Mouse (Mus musculus) yolk sac, embryonic 10.5 days (tissue): ENCODE measurements around the gene Tob1.

Source experiments
- DNase-seq: peaks from one replicate; pipeline ENCODE4 v3.0.0-alpha.2; 2017; ENCODE audit warnings: low spot score

Tob1 gene

DNA sequence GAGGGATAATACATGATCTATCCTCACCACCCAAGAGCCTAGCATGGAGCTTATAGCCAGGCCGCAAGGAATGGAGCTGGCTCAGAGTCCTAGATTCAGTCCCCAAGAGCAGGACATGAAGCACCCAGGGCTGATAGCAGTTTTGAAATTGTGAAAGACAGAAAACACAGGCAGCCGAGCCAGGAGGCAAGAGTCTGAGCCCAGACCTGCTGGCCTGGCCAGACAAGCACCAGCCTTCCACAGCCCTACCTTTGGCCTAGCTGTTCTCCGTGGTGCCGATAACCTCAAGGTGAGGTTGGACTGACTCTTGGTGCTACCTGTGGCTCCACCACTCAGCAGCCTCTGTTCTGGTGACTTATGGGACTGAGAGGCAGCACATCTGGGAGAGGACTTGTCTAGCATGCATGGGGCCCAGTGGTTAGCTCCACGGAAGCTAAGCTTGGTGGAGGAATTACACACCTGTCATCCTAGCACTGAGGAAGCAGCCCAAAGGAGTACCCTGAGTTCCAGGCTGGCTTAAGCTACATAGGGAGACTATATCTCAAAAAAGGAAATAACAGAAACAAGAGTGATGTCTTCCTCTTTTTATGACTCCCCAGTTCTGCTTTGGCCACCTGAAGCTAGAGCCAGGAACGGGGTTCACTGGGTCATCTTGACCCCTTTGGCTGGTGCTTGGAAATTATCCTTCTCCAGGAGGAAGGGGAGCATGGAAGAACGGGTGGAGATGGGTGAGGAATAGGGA lies 12.7 kb upstream of the Tob1 start:
- no peak for DNase-seq

GRCm38 (mm10) chr11:94199771-94200170 lies 11.5 kb upstream of the Tob1 start:
- DNase-seq, result no peak

- no peak for DNase-seq
Measured at GRCm38 (mm10) chr11:94200422-94200821, 10.8 kb upstream of the Tob1 start.

DNA sequence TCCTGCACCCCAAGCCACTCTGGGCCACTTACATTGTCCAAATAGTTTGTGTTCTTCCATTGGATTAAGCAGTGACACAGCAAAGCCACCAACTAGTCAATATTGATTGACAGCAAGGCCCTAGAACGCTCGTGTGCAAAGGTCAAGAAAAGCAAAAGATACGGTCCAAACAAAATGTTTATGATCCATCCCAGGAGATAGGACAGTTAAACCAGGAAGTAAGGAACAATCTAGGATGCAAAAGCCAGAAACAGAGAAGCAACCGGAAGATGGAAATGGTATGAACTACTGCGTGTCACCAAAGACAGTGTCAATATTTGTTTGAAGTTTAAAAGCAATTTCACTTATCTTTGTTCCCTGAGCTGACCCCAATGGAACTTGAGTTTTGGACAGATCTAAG lies 9.1 kb upstream of the Tob1 start:
- no peak for DNase-seq

DNA sequence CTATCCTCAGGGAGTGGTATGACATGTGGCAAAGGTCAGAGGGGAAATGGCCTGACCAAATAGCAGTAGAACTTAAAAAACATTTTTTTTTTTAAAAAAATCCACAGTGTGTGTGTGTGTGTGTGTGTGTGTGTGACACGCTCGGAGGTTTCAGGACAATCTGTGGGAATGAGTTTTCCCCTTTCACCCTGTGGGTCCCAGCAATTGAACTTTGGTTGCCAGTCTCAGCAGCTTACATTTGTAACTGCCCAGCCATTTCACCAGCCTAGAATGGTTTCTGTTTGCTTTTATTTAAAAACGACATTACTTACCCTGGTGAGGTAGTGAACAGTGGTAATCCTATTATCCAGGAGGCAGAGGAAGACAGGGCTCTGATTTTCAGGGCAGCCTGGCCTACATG lies 8.2 kb upstream of the Tob1 start:
- DNase-seq, result no peak

GRCm38 (mm10) chr11:94206398-94207114 lies 4.7 kb upstream of the Tob1 start:
- no peak for DNase-seq

GRCm38 (mm10) chr11:94208811-94209675 lies 2.2 kb upstream of the Tob1 start:
- DNase-seq, result no peak

GRCm38 (mm10) chr11:94209695-94210131 lies 1.5 kb upstream of the Tob1 start:
- no peak for DNase-seq

DNA sequence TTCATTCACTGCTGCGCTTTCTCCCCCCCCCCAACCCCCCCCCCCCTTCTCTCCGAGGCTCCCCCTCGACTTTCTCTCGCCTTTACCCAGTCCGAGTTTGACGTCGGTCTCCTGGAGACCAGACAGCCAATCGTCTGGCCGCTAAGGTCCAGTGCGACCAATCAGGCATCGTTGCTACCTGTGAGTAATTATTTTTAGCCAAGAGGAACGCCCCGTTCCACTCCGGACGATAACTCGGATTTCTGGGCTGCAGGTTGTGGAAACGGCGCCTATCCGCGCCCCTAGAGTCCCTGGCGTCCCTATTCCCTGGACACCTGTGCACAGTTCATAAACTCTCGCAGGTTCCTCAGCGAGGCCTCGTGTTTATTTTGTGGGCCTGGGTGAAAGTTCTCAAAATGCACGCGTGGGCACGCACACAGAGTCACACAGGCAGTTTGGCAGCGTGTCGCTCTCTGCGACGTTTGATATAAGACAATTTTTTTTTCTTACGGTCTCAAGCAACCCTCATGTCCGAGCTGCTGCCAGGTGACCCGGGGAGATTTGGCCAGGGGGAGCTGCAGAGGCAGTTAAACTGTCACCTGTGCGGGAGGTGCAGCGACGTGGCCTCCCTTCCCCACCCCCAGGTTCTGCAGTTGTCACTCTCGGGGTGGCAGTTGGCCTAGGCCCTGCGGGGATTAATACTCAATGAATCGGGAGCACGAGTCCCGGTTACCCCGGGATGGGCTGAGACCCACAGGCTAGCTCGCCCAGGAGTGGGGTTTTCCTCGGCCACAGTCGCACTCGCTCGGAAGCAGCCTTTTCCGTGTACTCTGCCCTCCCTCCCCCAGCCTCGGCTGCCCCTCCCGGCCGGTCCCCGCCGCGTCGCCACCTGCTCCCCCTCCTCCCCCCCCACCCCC lies 815 bp upstream of the Tob1 start:
- DNase-seq, result peak; percentile 93

- DNase-seq, result peak; percentile 84
Measured at GRCm38 (mm10) chr11:94211651-94212488, 616 bp downstream of the Tob1 start.

DNA sequence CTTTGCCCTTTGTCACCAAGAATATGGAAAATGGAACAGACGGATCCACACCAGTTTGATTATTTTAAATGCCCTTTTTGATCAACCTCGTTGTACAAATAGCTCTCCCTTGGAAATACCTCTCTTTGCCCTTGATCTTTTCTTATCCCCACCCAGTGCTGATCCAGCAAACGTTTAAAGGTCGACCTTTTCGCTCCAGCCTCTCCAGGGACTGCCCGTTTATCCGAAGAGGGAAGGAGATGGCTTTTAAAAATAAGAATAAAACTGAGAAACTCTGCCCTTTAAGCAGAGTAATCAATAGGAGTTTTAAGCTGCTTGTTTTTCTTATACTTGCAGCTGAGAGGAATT lies 1.2 kb downstream of the Tob1 start:
- no peak for DNase-seq

- no peak for DNase-seq
Measured at GRCm38 (mm10) chr11:94212997-94213396, 1.7 kb downstream of the Tob1 start.

GRCm38 (mm10) chr11:94213735-94214594 lies 2.7 kb downstream of the Tob1 start:
- DNase-seq, result no peak

GRCm38 (mm10) chr11:94215581-94215980 lies 4.3 kb downstream of the Tob1 start:
- no peak for DNase-seq

GRCm38 (mm10) chr11:94216247-94216646 lies 5.0 kb downstream of the Tob1 start:
- no peak for DNase-seq

- DNase-seq, result no peak
Measured at GRCm38 (mm10) chr11:94221257-94221656, 10.0 kb downstream of the Tob1 start.

DNA sequence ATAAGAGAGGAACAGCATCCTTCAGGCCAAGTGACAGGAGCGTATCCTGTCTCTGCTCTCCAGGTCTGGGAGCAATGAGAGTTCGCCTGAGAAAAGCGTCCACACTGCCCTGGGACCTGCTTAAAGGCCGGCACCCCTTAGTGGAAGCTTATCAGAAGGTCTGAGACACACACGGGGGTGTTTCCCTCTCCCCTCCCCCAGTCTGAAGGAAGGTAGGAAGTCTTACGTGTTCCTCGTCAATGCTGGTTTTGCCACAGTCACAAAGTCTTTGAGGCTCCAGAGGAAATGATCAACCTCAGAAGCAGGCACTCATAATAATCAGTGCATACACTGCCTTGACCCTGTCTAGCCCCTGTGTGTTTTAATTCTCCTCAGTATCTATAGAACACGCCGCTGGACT lies 12.3 kb downstream of the Tob1 start:
- no peak for DNase-seq

DNA sequence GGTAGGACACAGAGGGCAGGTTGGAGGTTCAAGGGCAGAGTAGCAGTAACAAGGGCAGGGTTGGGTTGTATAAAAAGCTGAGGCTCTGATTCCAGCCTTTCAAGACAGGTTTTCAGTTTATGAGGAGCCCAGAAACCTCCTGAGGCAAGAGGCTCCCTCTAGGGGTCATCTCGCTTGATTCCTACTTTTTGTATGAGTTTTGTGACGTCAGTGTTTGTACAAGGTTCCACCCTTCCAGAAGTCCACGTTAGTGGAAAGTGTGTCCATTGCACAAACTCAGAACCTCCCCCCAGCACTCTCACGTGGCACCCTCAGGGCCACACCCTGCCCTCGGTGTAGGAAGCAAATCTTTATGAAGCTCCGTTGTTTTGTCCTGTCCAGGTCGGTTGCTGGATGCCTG lies 14.7 kb downstream of the Tob1 start:
- DNase-seq, result peak; percentile 69

DNA sequence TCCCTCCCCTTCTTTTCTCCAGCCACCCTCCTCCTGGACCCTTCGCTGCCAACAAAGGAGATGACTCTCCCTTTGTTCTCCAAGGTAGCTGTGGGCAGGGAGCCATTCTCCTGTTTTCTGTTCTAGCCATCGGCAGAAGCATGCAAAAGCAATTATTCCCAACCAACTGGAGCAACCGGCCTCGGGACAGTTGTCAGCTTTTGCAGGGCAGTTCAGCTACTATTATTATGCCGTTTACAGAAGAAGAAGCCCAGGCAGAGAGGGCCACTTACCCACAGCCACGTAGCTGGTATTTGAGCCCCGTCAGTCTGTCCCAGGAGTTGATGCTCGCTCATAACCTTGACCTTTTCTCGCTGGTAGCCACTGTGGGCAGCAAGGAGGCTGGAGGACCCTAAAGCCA lies 17.2 kb downstream of the Tob1 start:
- DNase-seq, result no peak
